Mouse (Mus musculus): ENCODE measurements at regions not wholly inside any gene's neighbourhood (a gene's known extent, or its start where the extent isn't known, plus 50 kb on each side); places are given as distances from the start of the nearest gene placed in this dataset.

DNA sequence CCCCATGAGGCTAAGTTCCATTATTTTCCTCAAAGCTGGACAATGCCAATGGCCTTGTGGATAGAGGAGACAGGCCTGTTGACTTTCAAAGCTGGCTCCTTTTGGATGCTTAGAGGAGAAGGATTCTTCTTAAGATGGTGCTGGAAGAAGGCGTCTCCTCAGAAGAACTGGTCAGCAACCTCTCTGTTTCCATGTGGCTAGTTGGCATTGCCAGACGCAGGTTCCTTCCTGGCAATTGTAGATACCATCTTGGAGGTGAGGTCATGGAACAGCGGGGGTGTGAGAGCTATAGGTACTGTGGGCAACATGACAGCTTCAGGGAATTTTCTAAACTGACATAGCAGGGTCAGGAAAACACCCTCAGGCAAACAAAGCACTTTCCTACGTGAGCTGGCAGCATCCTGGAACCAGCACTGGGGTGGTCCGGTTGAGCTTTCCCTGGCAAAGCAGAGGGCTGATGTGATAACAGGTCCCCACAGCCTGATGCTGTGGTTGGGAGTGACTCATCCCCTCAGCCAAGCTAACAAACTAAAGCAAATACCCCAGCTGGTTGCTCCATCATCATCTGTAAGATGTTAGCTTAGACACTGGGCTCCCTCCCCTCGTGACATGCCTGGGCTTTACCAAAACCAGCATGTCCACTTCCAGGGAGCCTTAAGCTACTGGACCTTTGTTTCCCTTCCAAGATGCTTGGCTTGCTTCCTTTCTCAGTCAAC, 348.5 kb downstream of the Gm49356 start:
- Histone ChIP-seq H3K9ac (ENCODE audit: low read length) (no peak overlapping the region), H3K4me3 (ENCODE audit: low read depth, low read length) (no peak overlapping the region), H3K27me3 (replicated peaks; ENCODE audit: control insufficient read depth, insufficient read depth, low read length) (no peaks in the 10 kb centered on the region), H3K27ac (ENCODE audit: low read depth, low read length) (no peak overlapping the region), H3K4me1 (ENCODE audit: control insufficient read depth, insufficient read depth, low read length) (no peaks in the 10 kb centered on the region), H3K9me3 (replicated peaks; ENCODE audit: control insufficient read depth, low read length) (no peaks in the 10 kb centered on the region), H3K4me2 (ENCODE audit: low read length) (no peak overlapping the region), H3K36me3 (ENCODE audit: control insufficient read depth, insufficient read depth, low read length) (no peaks in the 10 kb centered on the region)
- no peak for ATAC-seq
- no peak for DNase-seq (ENCODE audit: low spot score)
- WGBS, result 86% methylated on average over 6 of the region's 6 CpGs

DNA sequence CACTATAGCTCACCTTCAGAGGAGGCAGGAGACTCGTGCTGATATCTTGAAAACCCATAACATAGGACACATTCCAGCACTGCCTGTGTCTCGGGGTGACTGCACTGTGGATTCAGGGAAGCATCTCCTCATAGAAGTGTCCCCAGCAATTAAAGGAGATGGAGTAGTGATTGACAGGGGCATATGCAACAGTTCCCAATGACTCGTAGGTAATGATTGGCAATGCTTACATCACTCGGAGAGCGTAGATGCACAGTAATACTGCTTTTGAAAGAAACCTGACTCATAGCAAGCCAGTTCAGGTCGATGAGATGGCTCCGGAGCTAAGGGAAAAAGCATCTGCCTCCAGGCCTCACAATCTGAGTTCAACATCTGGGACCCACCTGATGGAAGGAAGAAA, 352.7 kb downstream of the Gm49356 start:
- ATAC-seq, result no peak
- no peak overlapping the region for H3K4me2 ChIP-seq (ENCODE audit: low read length)
- DNase-seq (ENCODE audit: low spot score), result no peak
- no peaks in the 10 kb centered on the region for H3K9me3 ChIP-seq (replicated peaks; ENCODE audit: control insufficient read depth, low read length)
- H3K36me3 ChIP-seq (ENCODE audit: control insufficient read depth, insufficient read depth, low read length), result no peaks in the 10 kb centered on the region
- no peaks in the 10 kb centered on the region for H3K27me3 ChIP-seq (replicated peaks; ENCODE audit: control insufficient read depth, insufficient read depth, low read length)
- H3K4me1 ChIP-seq (ENCODE audit: control insufficient read depth, insufficient read depth, low read length), result no peaks in the 10 kb centered on the region
- 89% methylated on average over 7 of the region's 7 CpGs for WGBS
- H3K9ac ChIP-seq (ENCODE audit: low read length), result no peak overlapping the region
- H3K4me3 ChIP-seq (ENCODE audit: low read depth, low read length), result no peak overlapping the region
- H3K27ac ChIP-seq (ENCODE audit: low read depth, low read length), result no peak overlapping the region

DNA sequence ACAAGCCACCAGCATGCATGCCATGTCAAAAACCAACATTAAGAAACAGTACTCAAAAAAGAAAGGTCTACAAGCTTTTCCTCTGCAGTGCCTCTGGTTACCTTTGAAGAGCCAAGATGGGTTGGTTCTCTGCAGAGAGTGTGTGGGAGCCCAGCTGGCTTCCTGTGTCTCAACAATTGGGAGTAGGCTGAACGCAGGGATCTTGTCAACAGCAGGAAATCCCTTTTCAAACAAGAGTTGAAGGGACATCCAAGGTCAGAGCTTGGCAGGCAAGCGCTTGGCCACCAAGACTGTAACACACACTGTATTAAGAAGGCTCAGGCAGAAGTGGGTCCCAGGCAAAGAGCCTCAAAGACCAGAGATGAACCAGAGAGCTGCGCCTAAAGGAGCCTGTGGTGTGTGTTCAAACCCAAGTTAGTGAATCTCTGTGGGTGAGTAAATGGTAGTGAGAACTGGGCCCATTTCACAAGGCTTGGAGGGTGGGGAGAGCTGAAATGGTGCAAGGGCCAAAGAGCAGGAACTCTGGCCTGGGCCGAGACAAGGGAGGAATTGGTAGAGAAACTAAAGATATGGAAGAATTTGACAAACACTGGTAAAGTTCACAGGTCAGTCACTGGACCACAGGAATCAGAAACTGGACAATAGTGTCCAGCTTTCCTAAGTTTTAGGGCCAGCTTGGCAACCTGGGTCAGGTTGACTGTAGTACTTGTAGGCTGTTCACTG, 357.0 kb downstream of the Gm49356 start:
- Histone ChIP-seq H3K4me3 (ENCODE audit: low read depth, low read length) (no peak overlapping the region), H3K4me1 (ENCODE audit: control insufficient read depth, insufficient read depth, low read length) (no peaks in the 10 kb centered on the region), H3K36me3 (ENCODE audit: control insufficient read depth, insufficient read depth, low read length) (no peaks in the 10 kb centered on the region), H3K9me3 (replicated peaks; ENCODE audit: control insufficient read depth, low read length) (no peaks in the 10 kb centered on the region), H3K9ac (ENCODE audit: low read length) (no peak overlapping the region), H3K27me3 (replicated peaks; ENCODE audit: control insufficient read depth, insufficient read depth, low read length) (no peaks in the 10 kb centered on the region), H3K4me2 (ENCODE audit: low read length) (no peak overlapping the region), H3K27ac (ENCODE audit: low read depth, low read length) (no peak overlapping the region)
- DNase-seq (ENCODE audit: low spot score) (no peak), ATAC-seq (no peak)
- WGBS, result 84% methylated on average over 4 of the region's 4 CpGs

DNA sequence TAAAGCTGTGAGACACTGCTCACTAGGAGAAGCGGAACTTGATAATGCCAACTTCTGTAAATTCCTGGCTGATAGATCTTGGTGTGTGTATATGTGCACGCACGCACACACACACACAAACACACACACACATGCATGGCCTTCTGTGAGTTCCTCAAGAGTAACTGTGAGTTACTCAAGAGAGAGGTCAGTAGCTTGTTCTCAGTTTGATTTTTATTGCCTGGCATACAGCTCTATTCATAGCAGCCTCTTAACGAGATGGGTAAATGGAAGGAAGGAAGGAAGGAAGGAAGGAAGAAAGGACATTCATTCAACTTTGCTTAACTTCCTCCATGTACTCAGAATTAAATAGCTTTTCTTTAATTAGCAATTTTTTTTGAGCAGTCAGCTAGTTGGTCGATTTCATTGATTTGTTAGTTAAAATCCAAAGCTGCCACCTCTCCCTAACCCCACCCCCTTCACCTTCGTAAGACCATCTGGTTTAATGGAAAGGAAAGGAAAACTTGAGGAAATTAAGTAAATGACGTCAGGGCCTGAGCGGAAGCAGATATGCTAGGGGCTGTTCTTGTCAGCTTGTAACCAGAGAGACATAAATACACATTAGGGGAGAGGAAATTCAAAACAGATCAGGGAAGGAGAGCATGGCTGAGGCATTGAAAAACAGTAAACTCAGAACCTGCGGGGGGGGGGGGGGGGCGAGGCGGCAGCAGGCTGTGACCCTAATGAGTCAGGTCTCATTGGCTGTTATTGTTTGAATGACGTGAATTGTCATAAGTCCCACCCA, 359.6 kb downstream of the Gm49356 start:
- DNase-seq (ENCODE audit: low spot score) (no peak), ATAC-seq (no peak)
- Histone ChIP-seq H3K4me1 (ENCODE audit: control insufficient read depth, insufficient read depth, low read length) (no peaks in the 10 kb centered on the region), H3K36me3 (ENCODE audit: control insufficient read depth, insufficient read depth, low read length) (no peaks in the 10 kb centered on the region), H3K4me2 (ENCODE audit: low read length) (no peak overlapping the region), H3K27me3 (replicated peaks; ENCODE audit: control insufficient read depth, insufficient read depth, low read length) (no peaks in the 10 kb centered on the region), H3K9ac (ENCODE audit: low read length) (no peak overlapping the region), H3K4me3 (ENCODE audit: low read depth, low read length) (no peak overlapping the region), H3K9me3 (replicated peaks; ENCODE audit: control insufficient read depth, low read length) (no peaks in the 10 kb centered on the region), H3K27ac (ENCODE audit: low read depth, low read length) (no peak overlapping the region)
- 44% methylated on average over 12 of the region's 12 CpGs for WGBS

DNA sequence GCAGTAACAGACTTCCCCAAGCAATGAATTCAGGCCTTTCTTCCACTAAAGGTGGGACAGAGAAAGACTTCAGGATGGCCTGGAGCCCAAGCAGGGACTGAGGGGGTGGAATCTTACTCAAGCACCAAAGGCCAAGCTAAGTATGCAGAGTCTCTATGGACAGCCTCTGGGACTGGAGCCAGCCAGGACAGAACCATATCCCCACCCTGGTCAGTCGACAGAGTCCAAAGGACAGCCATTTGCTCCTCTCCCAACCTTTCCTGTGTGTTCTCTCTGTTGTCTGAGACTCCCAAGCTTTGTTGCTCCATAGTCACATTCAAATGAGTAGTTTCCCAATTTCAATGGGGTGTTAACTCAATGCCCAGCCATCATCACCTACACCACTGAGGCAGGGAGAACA, 372.3 kb downstream of the Gm49356 start:
- Histone ChIP-seq H3K9ac (ENCODE audit: low read length) (no peak overlapping the region), H3K9me3 (replicated peaks; ENCODE audit: control insufficient read depth, low read length) (no peaks in the 10 kb centered on the region), H3K4me1 (ENCODE audit: control insufficient read depth, insufficient read depth, low read length) (no peaks in the 10 kb centered on the region), H3K4me3 (ENCODE audit: low read depth, low read length) (no peak overlapping the region), H3K27ac (ENCODE audit: low read depth, low read length) (no peak overlapping the region), H3K27me3 (replicated peaks; ENCODE audit: control insufficient read depth, insufficient read depth, low read length) (no peaks in the 10 kb centered on the region), H3K4me2 (ENCODE audit: low read length) (no peak overlapping the region), H3K36me3 (ENCODE audit: control insufficient read depth, insufficient read depth, low read length) (no peaks in the 10 kb centered on the region)
- DNase-seq (ENCODE audit: low spot score), result no peak
- no peak for ATAC-seq
- 61% methylated on average over 1 of the region's 1 CpGs for WGBS

GRCm38 (mm10) chr15:59262380-59262779, 373.3 kb downstream of the Gm49356 start:
- no peaks in the 10 kb centered on the region for H3K36me3 ChIP-seq (ENCODE audit: control insufficient read depth, insufficient read depth, low read length)
- 82% methylated on average over 2 of the region's 2 CpGs for WGBS

DNA sequence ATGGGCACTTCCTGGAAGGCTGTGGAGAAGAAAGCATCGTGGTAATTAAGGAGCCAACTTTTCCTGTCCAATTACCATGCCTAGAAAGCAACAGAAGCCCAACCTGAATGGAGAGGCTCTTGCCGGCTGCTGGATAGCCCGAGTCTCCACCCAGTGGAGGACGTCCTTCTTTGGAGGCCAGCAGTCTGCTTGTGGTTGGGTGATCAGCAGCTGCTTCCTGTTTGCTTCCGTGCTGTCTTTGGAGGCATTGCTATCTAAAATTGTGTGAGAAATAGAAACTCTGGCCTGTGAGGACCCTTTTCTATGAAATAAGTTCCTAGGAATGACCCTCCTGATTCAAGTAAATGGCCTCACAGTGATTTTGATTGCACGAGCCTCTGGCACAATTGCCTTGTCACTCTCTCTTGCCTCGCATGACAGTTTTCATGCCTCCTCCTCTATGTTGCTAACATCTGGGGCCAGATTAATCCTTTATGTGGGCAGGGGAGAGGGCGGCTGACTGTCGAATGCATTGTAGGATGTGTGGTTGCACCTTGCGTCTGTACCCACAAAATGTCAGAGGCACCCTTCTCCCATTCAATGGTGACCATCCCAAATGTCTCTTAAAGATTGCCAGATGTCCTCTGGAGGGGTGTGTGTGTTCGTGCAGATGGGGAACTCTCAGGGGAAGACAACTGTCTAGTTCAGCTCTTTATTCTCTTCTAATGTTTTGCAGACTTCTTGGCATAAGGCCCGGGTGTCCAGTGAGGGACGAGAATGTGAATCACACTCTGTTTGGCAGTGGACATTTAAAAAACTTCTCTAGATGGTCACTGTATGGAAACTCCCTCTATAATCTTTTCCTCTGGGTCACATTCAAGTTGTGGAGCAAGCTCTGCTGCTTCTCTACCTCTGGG, 374.6 kb downstream of the Gm49356 start:
- Histone ChIP-seq H3K4me1 (ENCODE audit: control insufficient read depth, insufficient read depth, low read length) (no peaks in the 10 kb centered on the region), H3K27ac (ENCODE audit: low read depth, low read length) (no peak overlapping the region), H3K9ac (ENCODE audit: low read length) (no peak overlapping the region), H3K9me3 (replicated peaks; ENCODE audit: control insufficient read depth, low read length) (no peaks in the 10 kb centered on the region), H3K4me2 (ENCODE audit: low read length) (no peak overlapping the region), H3K36me3 (ENCODE audit: control insufficient read depth, insufficient read depth, low read length) (no peaks in the 10 kb centered on the region), H3K4me3 (ENCODE audit: low read depth, low read length) (no peak overlapping the region), H3K27me3 (replicated peaks; ENCODE audit: control insufficient read depth, insufficient read depth, low read length) (no peaks in the 10 kb centered on the region)
- DNase-seq (ENCODE audit: low spot score) (no peak), ATAC-seq (no peak)
- 74% methylated on average over 13 of the region's 13 CpGs for WGBS

More at GRCm38 (mm10) chr15:59262380-59262779, 373.3 kb downstream of the Gm49356 start:
- no peak overlapping the region for H3K9ac ChIP-seq (ENCODE audit: low read length)
- no peaks in the 10 kb centered on the region for H3K4me1 ChIP-seq (ENCODE audit: control insufficient read depth, insufficient read depth, low read length)
- H3K9me3 ChIP-seq (replicated peaks; ENCODE audit: control insufficient read depth, low read length), result no peaks in the 10 kb centered on the region
- H3K4me3 ChIP-seq (ENCODE audit: low read depth, low read length), result no peak overlapping the region
- H3K27me3 ChIP-seq (replicated peaks; ENCODE audit: control insufficient read depth, insufficient read depth, low read length), result no peaks in the 10 kb centered on the region
- DNase-seq (ENCODE audit: low spot score) (no peak), ATAC-seq (no peak)
- H3K27ac ChIP-seq (ENCODE audit: low read depth, low read length), result no peak overlapping the region
- H3K4me2 ChIP-seq (ENCODE audit: low read length), result no peak overlapping the region
